ENCODE assay signal across 24 mouse cellular contexts in genomic region chr11:63986710-63987109, GRCm38 (mm10).
A peak's percentile ranks its signal among the peaks of the same experiment; 100 is the strongest.
DNase-seq lines count a peak whose midpoint lies in the region; ATAC-seq and TF ChIP-seq lines count a peak whose summit lies in the region.
"Had no signal": no experiment of that assay in that cellular context is flagged by ENCODE, and none has a peak within 500 bp of the region (broad histone marks: within the 10 kb centered on the region; RNA-seq: fewer than 3 reads in every experiment).

No protein-coding gene starts in this region.

- no peak overlapping the region for H3K9ac ChIP-seq in lung, postnatal 0 days (replicated peaks; ENCODE audit: low read depth)
- H3K9ac ChIP-seq in stomach, embryonic 16.5 days (ENCODE audit: low read length): no peak overlapping the region
- H3K9ac ChIP-seq: embryonic facial prominence, embryonic 12.5 days; forebrain, embryonic 13.5 days had no signal

- H3K27me3 ChIP-seq in lung, postnatal 0 days (replicated peaks; ENCODE audit: insufficient read depth, low read length): no peaks in the 10 kb centered on the region
- H3K27me3 ChIP-seq in thymus, adult 2 months (ENCODE audit: control insufficient read depth, insufficient read depth, low read length): no peaks in the 10 kb centered on the region
- H3K27me3 ChIP-seq in stomach, embryonic 16.5 days (ENCODE audit: control insufficient read depth, insufficient read depth, low read length): peaks cover 15% of the 10 kb centered on the region; the same call in 1 of the 2 replicates
- H3K27me3 ChIP-seq: CH12.LX; embryonic facial prominence, embryonic 12.5 days; forebrain, embryonic 13.5 days; Patski had no signal

- H3K4me3 ChIP-seq in lung, postnatal 0 days (ENCODE audit: low read depth, low read length): no peak overlapping the region
- H3K4me3 ChIP-seq in thymus, adult 2 months (ENCODE audit: control insufficient read depth, insufficient read depth, low read length): no peak overlapping the region
- no peak overlapping the region for H3K4me3 ChIP-seq in stomach, embryonic 16.5 days (replicated peaks; ENCODE audit: low read length)
- H3K4me3 ChIP-seq: embryonic facial prominence, embryonic 10.5 days; embryonic facial prominence, embryonic 12.5 days; forebrain, embryonic 13.5 days had no signal

- no peak for TF ChIP-seq POLR2A in thymus, adult 2 months (IDR thresholded peaks at IDR 0.05; ENCODE audit: control insufficient read depth, extremely low read depth, insufficient read depth, low read length, poor library complexity)

- WGBS in lung, postnatal 0 days: 42% methylated on average over 4 of the region's 4 CpGs
- 97% methylated on average over 4 of the region's 4 CpGs for WGBS in thymus, adult 2 months
- WGBS in stomach, embryonic 16.5 days: 34% methylated on average over 4 of the region's 4 CpGs

- H3K9me3 ChIP-seq in lung, postnatal 0 days (ENCODE audit: low read length): no peaks in the 10 kb centered on the region
- H3K9me3 ChIP-seq in stomach, embryonic 16.5 days (replicated peaks; ENCODE audit: control insufficient read depth, low read length): no peaks in the 10 kb centered on the region
- H3K9me3 ChIP-seq: embryonic facial prominence, embryonic 10.5 days; embryonic facial prominence, embryonic 12.5 days; forebrain, embryonic 13.5 days; G1E had no signal

- no peak overlapping the region for H3K27ac ChIP-seq in lung, postnatal 0 days (ENCODE audit: low read length)
- H3K27ac ChIP-seq in thymus, adult 2 months (ENCODE audit: control insufficient read depth, insufficient read depth, low read length): 0 out of 2 replicates have a peak overlapping the region, but pooled peaks have one; percentile 26
- no peak overlapping the region for H3K27ac ChIP-seq in stomach, embryonic 16.5 days (ENCODE audit: low read length)
- H3K27ac ChIP-seq: embryonic facial prominence, embryonic 10.5 days; embryonic facial prominence, embryonic 12.5 days; forebrain, embryonic 13.5 days had no signal

- TF ChIP-seq CTCF in lung, postnatal 0 days (IDR thresholded peaks at IDR 0.05): no peak
- TF ChIP-seq CTCF in thymus, adult 2 months (IDR thresholded peaks at IDR 0.05; ENCODE audit: borderline replicate concordance, control insufficient read depth, extremely low read depth, insufficient read depth, low read length, poor library complexity): no peak

- no peak overlapping the region for H3K4me2 ChIP-seq in lung, postnatal 0 days (replicated peaks; ENCODE audit: low read depth, low read length)
- H3K4me2 ChIP-seq in stomach, embryonic 16.5 days (ENCODE audit: low read depth, low read length): no peak overlapping the region
- H3K4me2 ChIP-seq: embryonic facial prominence, embryonic 12.5 days; forebrain, embryonic 13.5 days had no signal

- H3K4me1 ChIP-seq in lung, postnatal 0 days (ENCODE audit: insufficient read depth, low read depth, low read length): peaks cover 6% of the 10 kb centered on the region; the same call in 1 of the 2 replicates
- peaks cover 54% of the 10 kb centered on the region for H3K4me1 ChIP-seq in thymus, adult 2 months (replicated peaks; ENCODE audit: control insufficient read depth, insufficient read depth, low read length)
- peaks cover 7% of the 10 kb centered on the region; the same call in 1 of the 2 replicates for H3K4me1 ChIP-seq in stomach, embryonic 16.5 days (ENCODE audit: control insufficient read depth, insufficient read depth, low read length)

- no peaks in the 10 kb centered on the region for H3K36me3 ChIP-seq in lung, postnatal 0 days (ENCODE audit: insufficient read depth, low read length)
- no peaks in the 10 kb centered on the region for H3K36me3 ChIP-seq in thymus, adult 2 months (ENCODE audit: control insufficient read depth, insufficient read depth, low read length)
- no peaks in the 10 kb centered on the region for H3K36me3 ChIP-seq in stomach, embryonic 16.5 days (ENCODE audit: control insufficient read depth, insufficient read depth, low read length)
- H3K36me3 ChIP-seq: embryonic facial prominence, embryonic 12.5 days had no signal

- peak; percentile 25; the same call in 1 of the 2 replicates for ATAC-seq in lung, postnatal 0 days
- ATAC-seq in stomach, embryonic 16.5 days (ENCODE audit: insufficient read depth, low FRiP score): peak; percentile 69; the same call in 1 of the 2 replicates
- no peak for ATAC-seq in frontal cortex, adult (ENCODE audit: low TSS enrichment)
- ATAC-seq: activated CD4-positive, CD25-positive, alpha-beta regulatory T cell, adult 4 months; CD4-positive, CD25-positive, alpha-beta regulatory T cell, adult 4 months; forebrain, embryonic 13.5 days; Patski had no signal

- TF ChIP-seq EP300 in lung, postnatal 0 days (IDR thresholded peaks at IDR 0.05): no peak

- DNase-seq in lung, postnatal 0 days (ENCODE audit: low spot score): no peak
- no peak for DNase-seq in lung, postnatal 4 days
- DNase-seq in thymus, adult 2 months: no peak
- no peak for DNase-seq in thymus, postnatal 0 days (ENCODE audit: low spot score)
- no peak for DNase-seq in neural tube, embryonic 10.5 days (ENCODE audit: extremely low spot score, low spot score)
- DNase-seq: adrenal gland, adult 8-10 months; adrenal gland, postnatal 14 days; adrenal gland, postnatal 36 days; B cell, adult 2 months; cerebellum, adult 11-12 months; cerebellum, adult 2 months; cerebellum, adult 9-10 months; cerebellum, postnatal 10 days; cerebellum, postnatal 25 days had no signal
